Mouse (Mus musculus): ENCODE data around the gene Asb11.

DNA sequence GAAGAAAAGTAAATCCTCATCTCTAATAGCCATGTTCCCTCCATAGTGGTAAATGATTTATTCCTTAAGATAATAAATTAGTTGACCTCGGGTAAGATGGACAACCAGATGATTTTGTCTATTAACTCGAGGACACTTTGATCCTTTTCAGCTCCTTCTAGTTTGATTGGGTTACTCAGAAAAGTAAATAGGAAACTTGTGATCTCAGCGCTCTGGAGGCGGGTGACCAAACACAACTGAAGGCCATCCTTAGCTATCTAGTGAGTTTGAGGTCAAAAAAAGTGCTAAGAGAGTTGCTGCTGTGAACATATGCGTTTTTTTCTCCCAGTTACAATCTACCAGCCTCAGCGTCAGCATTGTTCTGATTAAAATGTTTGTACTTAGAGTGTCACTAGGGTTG, 6.2 kb upstream of the Asb11 start:
- no peak for TF ChIP-seq CTCF (IDR thresholded peaks at IDR 0.05; ENCODE audit: low read depth, low read length)
- no peak for TF ChIP-seq POLR2A (IDR thresholded peaks at IDR 0.05; ENCODE audit: borderline replicate concordance, low read depth, low read length)

Measured in bone marrow macrophage, adult 2 months (primary cell).